Mouse (Mus musculus) heart, postnatal 0 days (tissue): ENCODE measurements at regions not wholly inside any gene's neighbourhood (a gene's known extent, or its start where the extent isn't known, plus 50 kb on each side); places are given as distances from the start of the nearest gene placed in this dataset.
A peak's percentile ranks its signal among the peaks of the same experiment; 100 is the strongest.

Experiments
- ATAC-seq: fragments of 200-750 bp; cut with Nextera tagmentation; 2 replicates; pipeline ENCODE4 v1.8.0; 2017; ENCODE audit warnings: low read depth, moderate number of reproducible peaks, moderate library complexity; ENCODE audit not compliant: insufficient read depth
- DNase-seq: peaks from one replicate; pipeline ENCODE4 v3.0.0-alpha.2; 2016; ENCODE audit warnings: low spot score
- H3K27ac ChIP-seq: fragments of 300-500 bp; sonication (generic); 2 replicates; pipeline ENCODE4 v1.5.1; 2014; ENCODE audit warnings: low read depth, mild to moderate bottlenecking
- H3K27me3 ChIP-seq: fragments of 300-500 bp; sonication (generic); 2 replicates; pipeline ENCODE4 v1.6.1; 2014; ENCODE audit warnings: low read length, mixed read lengths; ENCODE audit not compliant: control insufficient read depth, insufficient read depth
- H3K36me3 ChIP-seq: fragments of 300-500 bp; sonication (generic); replicated peaks from 2 replicates; pipeline ENCODE4 v1.6.1; 2014; ENCODE audit warnings: low read length, mixed read lengths; ENCODE audit not compliant: control insufficient read depth, insufficient read depth
- H3K4me1 ChIP-seq: fragments of 300-500 bp; sonication (generic); 2 replicates; pipeline ENCODE4 v1.6.1; 2014; ENCODE audit warnings: antibody characterized with exemption; ENCODE audit not compliant: control insufficient read depth, insufficient read depth
- H3K4me2 ChIP-seq: fragments of 300-500 bp; sonication (generic); 2 replicates; pipeline ENCODE4 v1.6.1; 2014; ENCODE audit warnings: low read depth, mild to moderate bottlenecking, low read length, moderate library complexity
- H3K4me3 ChIP-seq: fragments of 300-500 bp; sonication (generic); 2 replicates; pipeline ENCODE4 v1.5.1; 2014; ENCODE audit warnings: low read depth, low read length
- H3K9ac ChIP-seq: fragments of 300-500 bp; sonication (generic); replicated peaks from 2 replicates; pipeline ENCODE4 v1.6.1; 2014; ENCODE audit warnings: low read depth, low read length, mixed read lengths
- H3K9me3 ChIP-seq: fragments of 300-500 bp; sonication (generic); replicated peaks from 2 replicates; pipeline ENCODE4 v1.6.1; 2016; ENCODE audit warnings: low read length; ENCODE audit not compliant: control insufficient read depth
- CTCF ChIP-seq: IDR thresholded peaks from 2 replicates; pipeline ENCODE4 v1.5.1; 2016; ENCODE audit warnings: antibody characterized with exemption, control low read depth, low read depth
- EP300 ChIP-seq: IDR thresholded peaks from 2 replicates; pipeline ENCODE4 v1.6.1; 2016; ENCODE audit warnings: antibody characterized with exemption, low read depth
- WGBS: fragments of 180-500 bp; shearing (Covaris S2); extraction: QIAGEN DNeasy Blood & Tissue Kit; methylation state at CpG from one replicate; pipeline ENCODE4 v1.1.7; 2014; 5-methylcytosine and 5-hydroxymethylcytosine counted together

GRCm38 (mm10) chr5:101558279-101558987 is 106.4 kb downstream of the Nkx6-1 start:
- ATAC-seq (no peak), DNase-seq (no peak)
- Histone ChIP-seq H3K4me3 (no peak overlapping the region), H3K4me2 (no peak overlapping the region), H3K36me3 (no peaks in the 10 kb centered on the region), H3K9ac (no peak overlapping the region), H3K27me3 (no peaks in the 10 kb centered on the region), H3K9me3 (no peaks in the 10 kb centered on the region), H3K4me1 (no peaks in the 10 kb centered on the region), H3K27ac (no peak overlapping the region)
- WGBS, result 67% methylated on average over 13 of the region's 13 CpGs
- TF ChIP-seq EP300, result no peak
- TF ChIP-seq CTCF, result no peak

- Histone ChIP-seq H3K9ac (no peak overlapping the region), H3K9me3 (no peaks in the 10 kb centered on the region), H3K4me1 (no peaks in the 10 kb centered on the region), H3K27me3 (no peaks in the 10 kb centered on the region), H3K4me3 (no peak overlapping the region), H3K27ac (no peak overlapping the region), H3K36me3 (no peaks in the 10 kb centered on the region), H3K4me2 (no peak overlapping the region)
- no peak for TF ChIP-seq EP300
- TF ChIP-seq CTCF, result no peak
- ATAC-seq, result no peak
- WGBS, result 65% methylated on average over 3 of the region's 3 CpGs
- no peak for DNase-seq
These were observed 107.6 kb downstream of the Nkx6-1 start for GRCm38 (mm10) chr5:101557156-101557555.

- no peaks in the 10 kb centered on the region for H3K4me1 ChIP-seq
- H3K4me3 ChIP-seq, result no peak overlapping the region
- DNase-seq (no peak), ATAC-seq (no peak)
- H3K9ac ChIP-seq, result no peak overlapping the region
- H3K27ac ChIP-seq, result no peak overlapping the region
- TF ChIP-seq CTCF (no peak), EP300 (no peak)
- H3K9me3 ChIP-seq, result no peaks in the 10 kb centered on the region
- WGBS, result 30% methylated on average over 13 of the region's 13 CpGs
- H3K4me2 ChIP-seq, result no peak overlapping the region
- H3K27me3 ChIP-seq, result peaks cover 39% of the 10 kb centered on the region
- no peaks in the 10 kb centered on the region for H3K36me3 ChIP-seq
These were observed 121.5 kb downstream of the Nkx6-1 start for GRCm38 (mm10) chr5:101543326-101543725.

- no peak for DNase-seq
- no peak overlapping the region for H3K4me3 ChIP-seq
- no peak overlapping the region for H3K9ac ChIP-seq
- H3K4me1 ChIP-seq, result no peaks in the 10 kb centered on the region
- H3K27me3 ChIP-seq, result peaks cover 57% of the 10 kb centered on the region
- TF ChIP-seq EP300, result no peak
- WGBS, result 56% methylated on average over 1 of the region's 1 CpGs
- no peaks in the 10 kb centered on the region for H3K36me3 ChIP-seq
- H3K9me3 ChIP-seq, result no peaks in the 10 kb centered on the region
- H3K4me2 ChIP-seq, result no peak overlapping the region
- no peak overlapping the region for H3K27ac ChIP-seq
- no peak for ATAC-seq
These were observed 125.0 kb downstream of the Nkx6-1 start for GRCm38 (mm10) chr5:101539818-101540217.

- Histone ChIP-seq H3K36me3 (no peaks in the 10 kb centered on the region), H3K9me3 (no peaks in the 10 kb centered on the region), H3K4me2 (peak overlapping the region; percentile 35; the same call in 1 of the 2 replicates), H3K27me3 (peaks cover 57% of the 10 kb centered on the region), H3K4me3 (peak overlapping the region; percentile 25; the same call in 1 of the 2 replicates), H3K4me1 (no peaks in the 10 kb centered on the region), H3K27ac (no peak overlapping the region), H3K9ac (no peak overlapping the region)
- TF ChIP-seq CTCF, result no peak
- TF ChIP-seq EP300, result no peak
- WGBS, result 12% methylated on average over 10 of the region's 10 CpGs
- no peak for ATAC-seq
- DNase-seq, result no peak
These were observed 125.6 kb downstream of the Nkx6-1 start for GRCm38 (mm10) chr5:101539254-101539549.
